Mouse (Mus musculus): ENCODE measurements at regions not wholly inside any gene's neighbourhood (a gene's known extent, or its start where the extent isn't known, plus 50 kb on each side); places are given as distances from the start of the nearest gene placed in this dataset.

GRCm38 (mm10) chr12:54577235-54577634 lies 79.1 kb downstream of the Sptssa start:
- Histone ChIP-seq H3K9me3 (0 out of 2 replicates have a peak, but pooled peaks cover 12% of the 10 kb centered on the region), H3K9ac (no peak overlapping the region), H3K4me3 (no peak overlapping the region), H3K4me1 (replicated peaks) (no peaks in the 10 kb centered on the region), H3K4me2 (no peak overlapping the region), H3K36me3 (no peaks in the 10 kb centered on the region), H3K27me3 (no peaks in the 10 kb centered on the region), H3K27ac (replicated peaks) (no peak overlapping the region)
- 21% methylated on average over 5 of the region's 5 CpGs for WGBS
- no peak for ATAC-seq (ENCODE audit: low read depth)

- Histone ChIP-seq H3K36me3 (no peaks in the 10 kb centered on the region), H3K27me3 (no peaks in the 10 kb centered on the region), H3K9me3 (0 out of 2 replicates have a peak, but pooled peaks cover 12% of the 10 kb centered on the region), H3K4me2 (no peak overlapping the region), H3K9ac (no peak overlapping the region), H3K4me3 (no peak overlapping the region), H3K27ac (replicated peaks) (no peak overlapping the region), H3K4me1 (replicated peaks) (no peaks in the 10 kb centered on the region)
- ATAC-seq (ENCODE audit: low read depth): no peak
- 74% methylated on average over 3 of the region's 3 CpGs for WGBS
These were observed 79.6 kb downstream of the Sptssa start for GRCm38 (mm10) chr12:54576821-54577220.

- ATAC-seq (ENCODE audit: low read depth): no peak
- H3K4me3 ChIP-seq: no peak overlapping the region
- 96% methylated on average over 8 of the region's 8 CpGs for WGBS
These were observed 83.5 kb downstream of the Sptssa start for GRCm38 (mm10) chr12:54572866-54573265.

GRCm38 (mm10) chr12:54568078-54568931 lies 88.1 kb downstream of the Sptssa start:
- H3K4me1 ChIP-seq (replicated peaks): no peaks in the 10 kb centered on the region
- no peak for ATAC-seq (ENCODE audit: low read depth)
- H3K4me3 ChIP-seq: no peak overlapping the region
- H3K9ac ChIP-seq: no peak overlapping the region
- WGBS: 81% methylated on average over 6 of the region's 6 CpGs
- H3K4me2 ChIP-seq: no peak overlapping the region
- no peaks in the 10 kb centered on the region for H3K36me3 ChIP-seq
- no peaks in the 10 kb centered on the region for H3K9me3 ChIP-seq
- H3K27ac ChIP-seq (replicated peaks): no peak overlapping the region
- H3K27me3 ChIP-seq: no peaks in the 10 kb centered on the region

More at GRCm38 (mm10) chr12:54572866-54573265, 83.5 kb downstream of the Sptssa start:
- H3K27ac ChIP-seq (replicated peaks): no peak overlapping the region
- no peaks in the 10 kb centered on the region for H3K27me3 ChIP-seq
- H3K4me1 ChIP-seq (replicated peaks): no peaks in the 10 kb centered on the region
- no peak overlapping the region for H3K4me2 ChIP-seq
- no peak overlapping the region for H3K9ac ChIP-seq
- no peaks in the 10 kb centered on the region for H3K36me3 ChIP-seq
- H3K9me3 ChIP-seq: no peaks in the 10 kb centered on the region

GRCm38 (mm10) chr12:54567426-54567790 lies 89.0 kb downstream of the Sptssa start:
- H3K4me2 ChIP-seq: no peak overlapping the region
- no peaks in the 10 kb centered on the region for H3K9me3 ChIP-seq
- no peaks in the 10 kb centered on the region for H3K36me3 ChIP-seq
- 91% methylated on average over 3 of the region's 3 CpGs for WGBS
- no peak for ATAC-seq (ENCODE audit: low read depth)
- H3K4me3 ChIP-seq: no peak overlapping the region
- H3K4me1 ChIP-seq (replicated peaks): no peaks in the 10 kb centered on the region
- H3K27ac ChIP-seq (replicated peaks): no peak overlapping the region
- no peaks in the 10 kb centered on the region for H3K27me3 ChIP-seq
- H3K9ac ChIP-seq: no peak overlapping the region

GRCm38 (mm10) chr12:54566532-54567425 lies 89.6 kb downstream of the Sptssa start:
- Histone ChIP-seq H3K4me1 (replicated peaks) (no peaks in the 10 kb centered on the region), H3K27ac (replicated peaks) (no peak overlapping the region), H3K4me2 (no peak overlapping the region), H3K27me3 (no peaks in the 10 kb centered on the region), H3K36me3 (no peaks in the 10 kb centered on the region), H3K4me3 (no peak overlapping the region), H3K9me3 (no peaks in the 10 kb centered on the region), H3K9ac (no peak overlapping the region)
- no peak for ATAC-seq (ENCODE audit: low read depth)
- 93% methylated on average over 23 of the region's 23 CpGs for WGBS

- Histone ChIP-seq H3K4me2 (no peak overlapping the region), H3K9me3 (no peaks in the 10 kb centered on the region), H3K27ac (replicated peaks) (no peak overlapping the region), H3K9ac (no peak overlapping the region), H3K36me3 (no peaks in the 10 kb centered on the region), H3K4me3 (no peak overlapping the region), H3K4me1 (replicated peaks) (no peaks in the 10 kb centered on the region), H3K27me3 (no peaks in the 10 kb centered on the region)
- no peak for ATAC-seq (ENCODE audit: low read depth)
- 89% methylated on average over 4 of the region's 4 CpGs for WGBS
These were observed 94.4 kb downstream of the Sptssa start for GRCm38 (mm10) chr12:54561981-54562380.

GRCm38 (mm10) chr12:54558106-54558505 lies 98.3 kb downstream of the Sptssa start:
- WGBS: 18% methylated on average over 2 of the region's 2 CpGs
- peak; percentile 83 for ATAC-seq (ENCODE audit: low read depth)

GRCm38 (mm10) chr12:54549659-54550058 lies 106.7 kb downstream of the Sptssa start:
- Histone ChIP-seq H3K27ac (replicated peaks) (no peak overlapping the region), H3K4me2 (no peak overlapping the region), H3K36me3 (no peaks in the 10 kb centered on the region), H3K4me3 (no peak overlapping the region), H3K9ac (no peak overlapping the region), H3K27me3 (no peaks in the 10 kb centered on the region), H3K9me3 (no peaks in the 10 kb centered on the region), H3K4me1 (replicated peaks) (peaks cover 5% of the 10 kb centered on the region)
- ATAC-seq (ENCODE audit: low read depth): no peak
- WGBS: 93% methylated on average over 9 of the region's 9 CpGs

More at GRCm38 (mm10) chr12:54558106-54558505, 98.3 kb downstream of the Sptssa start:
- Histone ChIP-seq H3K4me3 (no peak overlapping the region), H3K4me2 (no peak overlapping the region), H3K9me3 (no peaks in the 10 kb centered on the region), H3K4me1 (replicated peaks) (no peaks in the 10 kb centered on the region), H3K27me3 (no peaks in the 10 kb centered on the region), H3K27ac (replicated peaks) (no peak overlapping the region), H3K9ac (no peak overlapping the region), H3K36me3 (no peaks in the 10 kb centered on the region)

GRCm38 (mm10) chr12:54545821-54546608 lies 110.4 kb downstream of the Sptssa start:
- no peak overlapping the region for H3K4me3 ChIP-seq
- ATAC-seq (ENCODE audit: low read depth): peak; percentile 87
- H3K9me3 ChIP-seq: no peaks in the 10 kb centered on the region
- no peak overlapping the region for H3K27ac ChIP-seq (replicated peaks)
- WGBS: 19% methylated on average over 16 of the region's 16 CpGs
- H3K36me3 ChIP-seq: no peaks in the 10 kb centered on the region
- no peak overlapping the region for H3K9ac ChIP-seq
- H3K4me2 ChIP-seq: peak overlapping the region; percentile 42
- no peaks in the 10 kb centered on the region for H3K27me3 ChIP-seq
- H3K4me1 ChIP-seq (replicated peaks): peaks cover 5% of the 10 kb centered on the region

- Histone ChIP-seq H3K27me3 (no peaks in the 10 kb centered on the region), H3K9ac (no peak overlapping the region), H3K27ac (replicated peaks) (no peak overlapping the region), H3K4me1 (replicated peaks) (peaks cover 24% of the 10 kb centered on the region), H3K36me3 (no peaks in the 10 kb centered on the region), H3K4me2 (no peak overlapping the region), H3K9me3 (no peaks in the 10 kb centered on the region), H3K4me3 (no peak overlapping the region)
- ATAC-seq (ENCODE audit: low read depth): no peak
- 88% methylated on average over 4 of the region's 4 CpGs for WGBS
These were observed 118.1 kb downstream of the Sptssa start for GRCm38 (mm10) chr12:54538320-54538705.
